Mouse (Mus musculus): ENCODE data around the gene Il17d.

DNA sequence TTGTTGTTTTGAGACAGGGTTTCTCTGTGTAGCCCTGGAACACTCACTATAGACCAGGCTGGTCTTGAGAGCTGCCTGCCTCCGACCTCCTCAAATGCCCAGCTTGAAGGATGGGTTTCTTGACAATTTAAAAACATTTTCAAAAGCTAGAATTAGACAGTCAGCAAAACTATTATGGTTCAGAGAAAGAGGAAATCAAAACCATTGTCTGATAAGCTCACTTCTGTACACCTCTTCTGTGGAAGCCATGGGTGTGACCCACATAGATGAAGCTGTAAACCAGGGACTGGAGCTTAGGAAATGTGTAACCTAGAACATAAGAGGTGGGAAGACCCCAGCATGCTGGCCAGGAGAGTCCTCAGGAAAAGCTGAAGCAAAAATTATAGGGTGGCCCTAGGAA lies 32.3 kb downstream of the Il17d start:
- TF ChIP-seq POLR2A (IDR thresholded peaks at IDR 0.05; ENCODE audit: control insufficient read depth, low read depth, low read length) = no peak
- TF ChIP-seq CTCF (IDR thresholded peaks at IDR 0.05; ENCODE audit: control insufficient read depth, insufficient read depth, insufficient replicate concordance, low read depth, low read length) = no peak
